Mouse (Mus musculus) heart, postnatal 0 days (tissue): ENCODE results near the gene Cdon. TPM values are rescaled to one million over a fixed set of nuclear protein-coding genes. Genes with fewer than 3 reads are reported as not detected.

Source experiments
- ATAC-seq: fragments of 200-750 bp; cut with Nextera tagmentation; 2 replicates; pipeline ENCODE4 v1.8.0; 2017; ENCODE audit warnings: low read depth, moderate number of reproducible peaks, moderate library complexity; ENCODE audit not compliant: insufficient read depth
- DNase-seq: peaks from one replicate; pipeline ENCODE4 v3.0.0-alpha.2; 2016; ENCODE audit warnings: low spot score
- H3K27ac ChIP-seq: fragments of 300-500 bp; sonication (generic); 2 replicates; pipeline ENCODE4 v1.5.1; 2014; ENCODE audit warnings: low read depth, mild to moderate bottlenecking
- H3K27me3 ChIP-seq: fragments of 300-500 bp; sonication (generic); 2 replicates; pipeline ENCODE4 v1.6.1; 2014; ENCODE audit warnings: low read length, mixed read lengths; ENCODE audit not compliant: control insufficient read depth, insufficient read depth
- H3K36me3 ChIP-seq: fragments of 300-500 bp; sonication (generic); replicated peaks from 2 replicates; pipeline ENCODE4 v1.6.1; 2014; ENCODE audit warnings: low read length, mixed read lengths; ENCODE audit not compliant: control insufficient read depth, insufficient read depth
- H3K4me1 ChIP-seq: fragments of 300-500 bp; sonication (generic); 2 replicates; pipeline ENCODE4 v1.6.1; 2014; ENCODE audit warnings: antibody characterized with exemption; ENCODE audit not compliant: control insufficient read depth, insufficient read depth
- H3K4me2 ChIP-seq: fragments of 300-500 bp; sonication (generic); 2 replicates; pipeline ENCODE4 v1.6.1; 2014; ENCODE audit warnings: low read depth, mild to moderate bottlenecking, low read length, moderate library complexity
- H3K4me3 ChIP-seq: fragments of 300-500 bp; sonication (generic); 2 replicates; pipeline ENCODE4 v1.5.1; 2014; ENCODE audit warnings: low read depth, low read length
- H3K9ac ChIP-seq: fragments of 300-500 bp; sonication (generic); replicated peaks from 2 replicates; pipeline ENCODE4 v1.6.1; 2014; ENCODE audit warnings: low read depth, low read length, mixed read lengths
- H3K9me3 ChIP-seq: fragments of 300-500 bp; sonication (generic); replicated peaks from 2 replicates; pipeline ENCODE4 v1.6.1; 2016; ENCODE audit warnings: low read length; ENCODE audit not compliant: control insufficient read depth
- CTCF ChIP-seq: IDR thresholded peaks from 2 replicates; pipeline ENCODE4 v1.5.1; 2016; ENCODE audit warnings: antibody characterized with exemption, control low read depth, low read depth
- EP300 ChIP-seq: IDR thresholded peaks from 2 replicates; pipeline ENCODE4 v1.6.1; 2016; ENCODE audit warnings: antibody characterized with exemption, low read depth
- WGBS: fragments of 180-500 bp; shearing (Covaris S2); extraction: QIAGEN DNeasy Blood & Tissue Kit; methylation state at CpG from one replicate; pipeline ENCODE4 v1.1.7; 2014; 5-methylcytosine and 5-hydroxymethylcytosine counted together
- polyA plus RNA-seq: library from polyadenylated mRNA; unstranded; fragments of >200 nt; fragmentation: Nextera tagmentation; extraction: Ambion mirVana; gene quantifications from 2 replicates; pipeline ENCODE4 v1.2.1, GENCODE M21; 2015
- total RNA-seq: library from RNA; depleted of rRNA; stranded (reverse); fragments of >200 nt; gene quantifications from 2 replicates; pipeline ENCODE4 v1.2.3, GENCODE M21; 2014; ENCODE audit warnings: low replicate concordance

Gene Cdon
- total and polyA plus RNA-seq, 2 experiments from 2014 or later = 2.3 to 36.4 TPM

GRCm38 (mm10) chr9:35411225-35411965 is 9.5 kb upstream of the Cdon start:
- Histone ChIP-seq H3K9me3 (no peaks in the 10 kb centered on the region), H3K27me3 (no peaks in the 10 kb centered on the region), H3K4me3 (no peak overlapping the region), H3K4me2 (no peak overlapping the region), H3K36me3 (no peaks in the 10 kb centered on the region), H3K27ac (no peak overlapping the region), H3K9ac (no peak overlapping the region), H3K4me1 (no peaks in the 10 kb centered on the region)
- ATAC-seq = no peak
- DNase-seq = no peak
- TF ChIP-seq CTCF (no peak), EP300 (no peak)
- 83% methylated on average over 11 of the region's 11 CpGs for WGBS

GRCm38 (mm10) chr9:35411975-35412374 is 9.0 kb upstream of the Cdon start:
- Histone ChIP-seq H3K4me1 (no peaks in the 10 kb centered on the region), H3K4me3 (no peak overlapping the region), H3K9ac (no peak overlapping the region), H3K27me3 (no peaks in the 10 kb centered on the region), H3K9me3 (no peaks in the 10 kb centered on the region), H3K27ac (no peak overlapping the region), H3K4me2 (no peak overlapping the region), H3K36me3 (no peaks in the 10 kb centered on the region)
- DNase-seq (no peak), ATAC-seq (no peak)
- TF ChIP-seq EP300 (no peak), CTCF (no peak)
- 79% methylated on average over 7 of the region's 7 CpGs for WGBS

- peak overlapping the region; percentile 91 for H3K4me3 ChIP-seq
- peak; percentile 54 for DNase-seq
- peak overlapping the region; percentile 76 for H3K4me2 ChIP-seq
- TF ChIP-seq CTCF = no peak
- no peak for TF ChIP-seq EP300
- peak; percentile 47 for ATAC-seq
- peaks cover 12% of the 10 kb centered on the region for H3K4me1 ChIP-seq
- H3K27ac ChIP-seq = peak overlapping the region; percentile 83
- H3K27me3 ChIP-seq = no peaks in the 10 kb centered on the region
- no peaks in the 10 kb centered on the region for H3K36me3 ChIP-seq
- H3K9me3 ChIP-seq = no peaks in the 10 kb centered on the region
- under 1% methylated on average over 35 of the region's 35 CpGs for WGBS
- peak overlapping the region; percentile 81 for H3K9ac ChIP-seq
Observed at GRCm38 (mm10) chr9:35421730-35422235, 855 bp downstream of the Cdon start.

GRCm38 (mm10) chr9:35422405-35422941 is 1.5 kb downstream of the Cdon start:
- Histone ChIP-seq H3K4me3 (peak overlapping the region; percentile 91), H3K9ac (peak overlapping the region; percentile 81), H3K36me3 (no peaks in the 10 kb centered on the region), H3K9me3 (no peaks in the 10 kb centered on the region), H3K27ac (peak overlapping the region; percentile 83; the same call in 1 of the 2 replicates), H3K4me2 (peak overlapping the region; percentile 76), H3K27me3 (no peaks in the 10 kb centered on the region), H3K4me1 (peaks cover 12% of the 10 kb centered on the region)
- ATAC-seq = no peak
- TF ChIP-seq CTCF (no peak), EP300 (no peak)
- WGBS = 6% methylated on average over 4 of the region's 4 CpGs
- DNase-seq = no peak

- 53% methylated on average over 4 of the region's 4 CpGs for WGBS
- TF ChIP-seq CTCF (no peak), EP300 (no peak)
- Histone ChIP-seq H3K9me3 (no peaks in the 10 kb centered on the region), H3K36me3 (no peaks in the 10 kb centered on the region), H3K9ac (no peak overlapping the region), H3K4me1 (peaks cover 12% of the 10 kb centered on the region), H3K27me3 (no peaks in the 10 kb centered on the region), H3K27ac (no peak overlapping the region), H3K4me3 (peak overlapping the region; percentile 6; the same call in 1 of the 2 replicates), H3K4me2 (peak overlapping the region; percentile 76)
- DNase-seq (no peak), ATAC-seq (no peak)
Observed at GRCm38 (mm10) chr9:35423265-35423664, 2.3 kb downstream of the Cdon start.

GRCm38 (mm10) chr9:35424671-35425070 is 3.7 kb downstream of the Cdon start:
- peak overlapping the region; percentile 52 for H3K4me2 ChIP-seq
- peaks cover 12% of the 10 kb centered on the region for H3K4me1 ChIP-seq
- TF ChIP-seq CTCF (peak; percentile 19; the same call in 1 of the 2 replicates), EP300 (no peak)
- H3K9me3 ChIP-seq = no peaks in the 10 kb centered on the region
- no peak for ATAC-seq
- peak; percentile 26 for DNase-seq
- no peaks in the 10 kb centered on the region for H3K27me3 ChIP-seq
- peak overlapping the region; percentile 22; the same call in 1 of the 2 replicates for H3K4me3 ChIP-seq
- no peaks in the 10 kb centered on the region for H3K36me3 ChIP-seq
- 0 out of 2 replicates have a peak overlapping the region, but pooled peaks have one; percentile 3 for H3K27ac ChIP-seq
- H3K9ac ChIP-seq = no peak overlapping the region
- WGBS = 20% methylated on average over 8 of the region's 8 CpGs
